Comparison of ENCODE assay signal across 24 mouse cellular contexts in the genomic region with DNA sequence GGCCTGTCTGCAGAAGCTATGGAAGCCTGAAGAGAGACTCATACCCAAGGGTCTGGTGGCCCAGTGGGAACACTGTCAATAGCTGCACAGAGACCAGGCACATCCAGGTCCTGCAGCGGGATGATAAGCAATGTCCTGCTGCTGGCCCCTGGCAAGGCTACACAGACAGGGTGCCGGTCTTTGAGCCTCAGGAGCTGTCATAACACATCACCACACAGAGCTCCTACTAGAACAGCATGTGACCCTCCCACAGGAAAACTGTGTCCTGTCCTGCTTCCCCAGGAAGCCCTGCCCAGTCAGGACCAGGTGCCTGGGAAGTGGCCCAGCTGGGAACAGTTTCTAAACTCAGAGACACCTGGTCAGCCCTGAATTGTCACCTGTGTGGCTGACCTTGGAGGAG. TPM values are rescaled to one million over a fixed set of nuclear protein-coding genes. Genes with fewer than 3 reads are reported as not detected.
A peak's percentile ranks its signal among the peaks of the same experiment; 100 is the strongest.
DNase-seq lines count a peak whose midpoint lies in the region; ATAC-seq and TF ChIP-seq lines count a peak whose summit lies in the region.
"Had no signal": no experiment of that assay in that cellular context is flagged by ENCODE, and none has a peak within 500 bp of the region (broad histone marks: within the 10 kb centered on the region; RNA-seq: fewer than 3 reads in every experiment).

No protein-coding gene starts in this region.

- TF ChIP-seq CTCF in lung, postnatal 0 days (IDR thresholded peaks at IDR 0.05) = no peak

- H3K4me1 ChIP-seq in kidney, embryonic 16.5 days (ENCODE audit: insufficient read depth, low read length) = peaks cover 4% of the 10 kb centered on the region; the same call in 1 of the 2 replicates
- H3K4me1 ChIP-seq in lung, postnatal 0 days (ENCODE audit: insufficient read depth, low read depth, low read length) = no peaks in the 10 kb centered on the region; the same call in 1 of the 2 replicates
- H3K4me1 ChIP-seq in stomach, embryonic 16.5 days (ENCODE audit: control insufficient read depth, insufficient read depth, low read length) = 0 out of 2 replicates have a peak, but pooled peaks cover 9% of the 10 kb centered on the region
- H3K4me1 ChIP-seq: limb, embryonic 13.5 days had no signal

- H3K9ac ChIP-seq in kidney, embryonic 16.5 days (replicated peaks; ENCODE audit: low read length) = no peak overlapping the region
- no peak overlapping the region for H3K9ac ChIP-seq in lung, postnatal 0 days (replicated peaks; ENCODE audit: low read depth)
- H3K9ac ChIP-seq in stomach, embryonic 16.5 days (ENCODE audit: low read length) = no peak overlapping the region
- H3K9ac ChIP-seq: heart, embryonic 15.5 days; limb, embryonic 13.5 days; liver, embryonic 15.5 days had no signal

- peak; percentile 68 for DNase-seq in heart, adult 8-10 months (ENCODE audit: low spot score)
- no peak for DNase-seq in heart, postnatal 25 days (ENCODE audit: low spot score)
- no peak for DNase-seq in kidney, postnatal 10 days
- no peak for DNase-seq in lung, postnatal 0 days (ENCODE audit: low spot score)
- DNase-seq in lung, postnatal 14 days = no peak
- DNase-seq: adrenal gland, postnatal 36 days; B cell, adult 2 months; cerebellum, adult 11 months; cerebellum, adult 9-11 months; gastrocnemius, postnatal 36 days; right cerebral cortex, postnatal 4 days had no signal

- intact Hi-C loops in heart, postnatal 25 days (cut with DNase I) = no loop called here

- no peak for TF ChIP-seq EP300 in lung, postnatal 0 days (IDR thresholded peaks at IDR 0.05)

- H3K27ac ChIP-seq in kidney, embryonic 16.5 days (ENCODE audit: low read length) = no peak overlapping the region
- H3K27ac ChIP-seq in lung, postnatal 0 days (ENCODE audit: low read length) = 0 out of 2 replicates have a peak overlapping the region, but pooled peaks have one; percentile 20
- no peak overlapping the region for H3K27ac ChIP-seq in stomach, embryonic 16.5 days (ENCODE audit: low read length)
- H3K27ac ChIP-seq: embryonic facial prominence, embryonic 10.5 days; forebrain, embryonic 10.5 days; heart, embryonic 15.5 days; hindbrain, embryonic 10.5 days; limb, embryonic 13.5 days; liver, embryonic 15.5 days had no signal

- H3K27me3 ChIP-seq in kidney, embryonic 16.5 days (ENCODE audit: insufficient read depth, low read length) = no peaks in the 10 kb centered on the region
- no peaks in the 10 kb centered on the region for H3K27me3 ChIP-seq in lung, postnatal 0 days (replicated peaks; ENCODE audit: insufficient read depth, low read length)
- no peaks in the 10 kb centered on the region for H3K27me3 ChIP-seq in stomach, embryonic 16.5 days (ENCODE audit: control insufficient read depth, insufficient read depth, low read length)
- H3K27me3 ChIP-seq: CH12.LX; heart, embryonic 15.5 days; limb, embryonic 13.5 days; liver, embryonic 15.5 days; Patski had no signal

- H3K4me2 ChIP-seq in kidney, embryonic 16.5 days (replicated peaks; ENCODE audit: low read depth, low read length) = no peak overlapping the region
- no peak overlapping the region for H3K4me2 ChIP-seq in lung, postnatal 0 days (replicated peaks; ENCODE audit: low read depth, low read length)
- H3K4me2 ChIP-seq in stomach, embryonic 16.5 days (ENCODE audit: low read depth, low read length) = no peak overlapping the region
- H3K4me2 ChIP-seq: heart, embryonic 15.5 days; limb, embryonic 13.5 days; liver, embryonic 15.5 days; midbrain, embryonic 11.5 days had no signal

- WGBS in kidney, embryonic 16.5 days = 85% methylated on average over 2 of the region's 2 CpGs
- WGBS in lung, postnatal 0 days = 59% methylated on average over 2 of the region's 2 CpGs
- WGBS in stomach, embryonic 16.5 days = 80% methylated on average over 2 of the region's 2 CpGs

- no peak overlapping the region for H3K4me3 ChIP-seq in kidney, embryonic 16.5 days (ENCODE audit: low read length)
- no peak overlapping the region for H3K4me3 ChIP-seq in lung, postnatal 0 days (ENCODE audit: low read depth, low read length)
- no peak overlapping the region for H3K4me3 ChIP-seq in stomach, embryonic 16.5 days (replicated peaks; ENCODE audit: low read length)
- H3K4me3 ChIP-seq: embryonic facial prominence, embryonic 10.5 days; forebrain, embryonic 10.5 days; heart, embryonic 15.5 days; hindbrain, embryonic 10.5 days; limb, embryonic 13.5 days; liver, embryonic 15.5 days had no signal

- no peaks in the 10 kb centered on the region for H3K9me3 ChIP-seq in kidney, embryonic 16.5 days (ENCODE audit: low read length)
- no peaks in the 10 kb centered on the region for H3K9me3 ChIP-seq in lung, postnatal 0 days (ENCODE audit: low read length)
- H3K9me3 ChIP-seq in stomach, embryonic 16.5 days (replicated peaks; ENCODE audit: control insufficient read depth, low read length) = no peaks in the 10 kb centered on the region
- H3K9me3 ChIP-seq: embryonic facial prominence, embryonic 10.5 days; forebrain, embryonic 10.5 days; G1E; heart, embryonic 15.5 days; hindbrain, embryonic 10.5 days; limb, embryonic 13.5 days; liver, embryonic 15.5 days had no signal

- peaks cover 47% of the 10 kb centered on the region for H3K36me3 ChIP-seq in kidney, embryonic 16.5 days (ENCODE audit: insufficient read depth, low read length)
- 0 out of 2 replicates have a peak, but pooled peaks cover 28% of the 10 kb centered on the region for H3K36me3 ChIP-seq in lung, postnatal 0 days (ENCODE audit: insufficient read depth, low read length)
- peaks cover 22% of the 10 kb centered on the region for H3K36me3 ChIP-seq in stomach, embryonic 16.5 days (ENCODE audit: control insufficient read depth, insufficient read depth, low read length)

- 0 out of 2 replicates have a peak, but pooled peaks have one; percentile 18 for ATAC-seq in kidney, embryonic 16.5 days (ENCODE audit: low FRiP score, low TSS enrichment)
- ATAC-seq in lung, postnatal 0 days = no peak
- ATAC-seq in stomach, embryonic 16.5 days (ENCODE audit: insufficient read depth, low FRiP score) = 0 out of 2 replicates have a peak, but pooled peaks have one; percentile 14
- ATAC-seq: forebrain, embryonic 16.5 days; Patski had no signal

RNA-seq across cellular contexts. Expression of gene Dpp9, which starts 7.6 kb away (rescaled TPM):
- total RNA-seq in heart, adult 8-10 months (2022) = 10 to 100 TPM; 42.6 to 51.1 (median 46.6) TPM
- 10 to 100 TPM; 37.1 to 39.1 TPM for total RNA-seq in heart, postnatal 25 days (2021)
- 45.0 and 46.2 TPM in 2 replicates for polyA plus RNA-seq in kidney, embryonic 16.5 days (2015; fragmentation: Nextera tagmentation; extraction: Ambion mirVana)
- polyA plus RNA-seq in lung, postnatal 0 days (2015; fragmentation: Nextera tagmentation; extraction: Ambion mirVana) = 25.7 and 30.3 TPM in 2 replicates
- polyA plus RNA-seq in stomach, embryonic 16.5 days (2015; fragmentation: Nextera tagmentation; extraction: Ambion mirVana) = 32.6 and 37.4 TPM in 2 replicates

RNA-seq across cellular contexts. Expression of gene Mydgf, which starts 27.4 kb away (rescaled TPM):
- total RNA-seq in heart, adult 8-10 months (2022) = 10 to 100 TPM; 25.5 to 29.8 (median 27.9) TPM
- total RNA-seq in heart, postnatal 25 days (2021) = 10 to 100 TPM; 30.2 to 33.0 TPM
- polyA plus RNA-seq in kidney, embryonic 16.5 days (2015; fragmentation: Nextera tagmentation; extraction: Ambion mirVana) = 102 and 109 TPM in 2 replicates
- polyA plus RNA-seq in lung, postnatal 0 days (2015; fragmentation: Nextera tagmentation; extraction: Ambion mirVana) = 67.2 and 71.2 TPM in 2 replicates
- polyA plus RNA-seq in stomach, embryonic 16.5 days (2015; fragmentation: Nextera tagmentation; extraction: Ambion mirVana) = 106 and 116 TPM in 2 replicates

RNA-seq across cellular contexts. Expression of gene Fem1a, which starts 45.5 kb away (rescaled TPM):
- 100 to 1,000 TPM; 113 to 131 (median 128) TPM for total RNA-seq in heart, adult 8-10 months (2022)
- 100 to 1,000 TPM; 102 to 105 TPM for total RNA-seq in heart, postnatal 25 days (2021)
- polyA plus RNA-seq in kidney, embryonic 16.5 days (2015; fragmentation: Nextera tagmentation; extraction: Ambion mirVana) = 14.6 and 15.8 TPM in 2 replicates
- 8.2 and 8.4 TPM in 2 replicates for polyA plus RNA-seq in lung, postnatal 0 days (2015; fragmentation: Nextera tagmentation; extraction: Ambion mirVana)
- 12.3 and 12.9 TPM in 2 replicates for polyA plus RNA-seq in stomach, embryonic 16.5 days (2015; fragmentation: Nextera tagmentation; extraction: Ambion mirVana)

RNA-seq across cellular contexts. Expression of gene Tnfaip8l1, which starts 48.8 kb away (rescaled TPM):
- 1 to 10 TPM; 1.2 to 2.1 (median 1.4) TPM for total RNA-seq in heart, adult 8-10 months (2022)
- total RNA-seq in heart, postnatal 25 days (2021) = 1 to 10 TPM; 2.2 to 2.5 TPM
- 12.2 and 13.2 TPM in 2 replicates for polyA plus RNA-seq in kidney, embryonic 16.5 days (2015; fragmentation: Nextera tagmentation; extraction: Ambion mirVana)
- polyA plus RNA-seq in lung, postnatal 0 days (2015; fragmentation: Nextera tagmentation; extraction: Ambion mirVana) = 4.7 and 5.6 TPM in 2 replicates
- polyA plus RNA-seq in stomach, embryonic 16.5 days (2015; fragmentation: Nextera tagmentation; extraction: Ambion mirVana) = 11.9 and 14.3 TPM in 2 replicates
